Mouse (Mus musculus) retina, embryonic 14.5 days (tissue): ENCODE data around the gene Larp4b.
"Not testable (repeated sequence)": the region's sequence is repeated elsewhere in the genome, so short reads cannot be mapped to it uniquely, and the experiment has no call there.

Source experiments
- DNase-seq: peaks from one replicate; pipeline ENCODE4 v3.0.0-alpha.2; 2015; ENCODE audit warnings: low spot score

Larp4b gene

GRCm38 (mm10) chr13:9093316-9094155 is at the start of gene Larp4b:
Gene Larp4b, plus strand, starts transcription at chr13:9093881.
- DNase-seq = peak; percentile 96

DNA sequence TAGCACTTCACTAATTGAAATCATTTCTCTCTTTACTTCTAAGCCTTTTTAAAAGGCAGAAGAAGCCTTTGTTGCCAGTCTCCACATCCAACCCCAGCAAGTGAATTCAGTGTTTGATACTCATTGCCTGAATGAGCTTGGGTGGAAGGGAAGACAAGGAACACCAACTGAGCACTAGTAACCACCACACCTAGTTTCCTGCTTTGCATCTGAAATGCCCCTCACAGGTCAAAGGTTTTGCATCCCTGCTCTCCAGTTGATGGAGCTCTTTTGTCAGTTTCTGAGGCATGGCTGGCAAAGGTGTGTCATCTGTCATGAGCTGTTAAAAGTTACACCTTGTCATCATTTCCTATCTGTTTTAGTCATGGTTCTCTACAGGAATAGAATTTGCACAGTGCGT is 49.0 kb upstream of the Larp4b start:
- no peak for DNase-seq

DNA sequence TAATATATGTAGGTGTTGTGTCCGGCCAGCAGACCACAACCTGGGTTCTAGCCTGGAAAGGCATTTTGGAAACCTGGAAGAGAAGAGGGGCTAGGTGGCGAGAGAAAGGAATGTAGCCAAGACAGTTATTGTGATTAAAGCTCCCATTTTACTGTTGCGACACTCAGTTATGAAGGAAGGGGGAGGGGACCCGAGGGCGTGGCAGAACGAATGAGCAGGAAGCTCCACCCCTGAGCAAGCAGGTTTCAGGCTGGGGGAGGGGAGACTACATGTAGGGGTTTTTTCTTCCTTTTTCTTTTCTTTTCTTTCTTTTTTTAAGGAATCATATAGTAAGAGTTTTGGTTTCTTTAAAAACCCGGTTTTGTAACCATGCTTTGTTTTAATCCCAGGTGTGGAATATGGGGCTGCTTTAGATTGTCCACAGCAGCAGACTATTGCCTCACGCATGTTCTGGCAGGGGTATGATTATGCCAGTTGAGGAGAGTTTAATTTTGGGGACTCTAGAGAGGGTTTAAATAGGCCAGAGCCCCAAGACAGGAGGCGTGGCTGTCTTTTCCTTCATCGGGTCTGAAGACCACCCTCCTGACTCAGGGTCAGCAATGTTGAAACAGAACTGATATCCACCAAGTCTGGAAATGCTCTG is 41.5 kb upstream of the Larp4b start:
- DNase-seq = not testable (repeated sequence)

- DNase-seq = no peak
Measured at GRCm38 (mm10) chr13:9057277-9057676, 36.4 kb upstream of the Larp4b start.

DNA sequence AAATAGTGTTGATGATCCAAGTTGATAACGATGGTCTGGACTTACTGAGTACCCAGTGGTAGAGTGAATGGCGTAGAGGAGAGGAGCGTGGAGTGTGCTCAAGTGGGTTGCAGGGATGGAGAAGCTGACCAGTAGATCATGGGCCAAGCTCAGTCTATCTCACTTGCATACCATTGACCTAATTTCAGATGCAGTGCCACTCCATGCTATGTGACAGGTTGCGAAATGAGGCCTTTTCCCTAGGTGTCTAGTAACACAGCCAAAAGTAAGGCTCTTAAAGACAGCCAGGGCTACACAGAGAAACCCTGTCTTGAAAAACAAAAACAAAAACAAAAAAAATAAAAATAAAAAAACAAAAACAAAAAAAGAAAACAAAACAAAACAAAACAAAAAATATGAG is 35.0 kb upstream of the Larp4b start:
- no peak for DNase-seq

- no peak for DNase-seq
Measured at GRCm38 (mm10) chr13:9061394-9061793, 32.3 kb upstream of the Larp4b start.

- no peak for DNase-seq
Measured at GRCm38 (mm10) chr13:9064196-9064595, 29.5 kb upstream of the Larp4b start.

- no peak for DNase-seq
Measured at GRCm38 (mm10) chr13:9066107-9066506, 27.6 kb upstream of the Larp4b start.

GRCm38 (mm10) chr13:9071008-9071407 is 22.7 kb upstream of the Larp4b start:
- no peak for DNase-seq

- DNase-seq = no peak
Measured at GRCm38 (mm10) chr13:9073818-9074217, 19.9 kb upstream of the Larp4b start.

GRCm38 (mm10) chr13:9075825-9076592 is 17.7 kb upstream of the Larp4b start:
- DNase-seq = no peak

DNA sequence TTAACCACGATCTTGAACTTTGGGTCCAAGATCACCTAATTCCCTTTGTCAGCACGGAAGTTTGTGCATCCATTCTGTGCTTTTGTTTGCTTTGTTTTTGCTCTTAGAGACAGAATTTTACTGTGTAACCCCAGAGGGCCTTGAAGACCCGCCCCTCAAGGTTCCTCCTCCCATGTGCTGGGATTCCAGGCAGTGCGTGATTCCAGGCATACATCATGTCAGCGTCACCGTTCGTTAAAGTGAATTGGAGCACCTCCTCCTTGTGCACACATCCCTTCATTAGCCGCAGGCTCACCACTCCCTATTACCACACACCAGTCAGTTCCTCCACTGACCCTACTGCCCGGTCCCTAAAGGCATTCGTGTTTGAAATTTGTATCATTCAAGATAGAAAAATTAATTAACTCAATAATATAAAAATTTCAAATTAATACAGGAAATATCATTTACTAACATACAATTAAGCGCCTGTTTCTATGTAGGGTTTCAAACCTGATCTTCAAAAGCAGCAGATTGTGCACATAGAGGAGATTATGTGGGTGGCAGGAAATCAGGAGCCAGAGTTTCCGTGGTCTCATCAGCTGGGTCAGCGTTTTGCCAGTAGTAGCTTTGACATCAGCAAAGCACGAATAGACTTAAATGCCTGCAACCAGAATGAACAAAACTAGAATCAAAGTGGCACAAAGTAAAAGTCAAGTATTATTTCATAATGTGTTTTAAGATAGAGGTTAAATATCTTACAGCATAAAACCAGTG is 11.4 kb upstream of the Larp4b start:
- DNase-seq = no peak

- DNase-seq = peak; percentile 60
Measured at GRCm38 (mm10) chr13:9094186-9094980, 702 bp downstream of the Larp4b start.

DNA sequence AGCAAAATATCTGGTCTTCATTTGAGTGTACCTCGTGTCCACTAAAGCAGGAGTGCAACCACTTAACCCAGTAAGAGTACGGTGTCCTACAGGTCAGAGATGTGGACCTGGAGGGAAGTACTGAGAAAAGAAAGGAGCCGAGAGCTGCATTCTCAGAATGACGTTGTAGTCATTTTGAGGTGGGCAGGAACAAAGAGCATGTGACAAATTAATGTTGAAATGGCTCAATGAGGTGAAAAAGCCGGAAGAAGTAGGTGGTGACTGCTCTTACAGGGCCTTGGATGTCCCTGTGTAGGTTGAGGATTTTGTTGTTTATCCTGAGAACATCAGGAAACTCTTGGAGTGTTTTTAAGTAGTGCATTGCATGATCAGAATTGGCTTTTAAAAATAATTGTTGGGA is 5.6 kb downstream of the Larp4b start:
- peak; percentile 39 for DNase-seq

GRCm38 (mm10) chr13:9100517-9100916 is 6.8 kb downstream of the Larp4b start:
- DNase-seq = no peak

GRCm38 (mm10) chr13:9106246-9106645 is 12.6 kb downstream of the Larp4b start:
- DNase-seq = no peak

DNA sequence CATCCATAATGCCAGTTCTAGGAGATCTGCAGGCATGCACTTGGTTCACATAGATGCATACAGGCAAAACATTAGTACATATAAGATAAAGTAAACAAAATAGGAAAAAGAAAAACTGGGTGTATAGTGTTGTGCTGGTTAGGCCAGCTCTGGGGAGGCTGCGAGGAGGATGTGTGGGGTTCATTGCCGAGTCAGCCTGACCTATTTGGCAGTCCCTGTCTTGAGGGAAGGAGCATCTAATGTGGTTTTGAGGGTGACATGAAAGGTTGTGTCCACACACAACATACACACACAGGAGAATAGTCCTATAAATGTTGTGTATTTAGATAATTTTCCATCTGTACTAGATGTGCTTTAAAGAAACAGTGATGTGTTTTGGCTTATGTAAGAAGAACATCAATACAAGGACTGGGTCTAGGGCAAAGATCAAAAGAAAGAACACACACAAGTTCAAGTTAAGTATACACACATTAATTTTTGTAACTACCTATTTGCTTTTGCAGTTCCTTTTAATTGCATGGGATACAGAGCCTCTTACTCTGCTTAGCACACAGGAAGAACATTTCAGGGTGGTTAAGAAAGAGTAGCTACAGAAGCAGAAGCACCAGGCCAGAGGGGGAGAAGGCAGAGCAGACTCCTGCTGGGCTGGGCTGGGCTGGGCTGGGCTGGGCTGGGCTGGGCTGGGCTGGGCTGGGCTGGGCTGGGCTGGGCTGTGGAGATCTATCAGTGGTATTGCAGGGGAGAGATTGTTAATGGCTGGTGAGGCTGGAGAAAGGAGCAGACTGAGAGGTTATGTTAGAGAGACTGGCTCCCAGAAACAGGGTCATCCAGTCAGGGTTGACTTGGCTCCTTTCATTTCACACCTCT is 13.5 kb downstream of the Larp4b start:
- DNase-seq = no peak

GRCm38 (mm10) chr13:9113735-9114134 is 20.1 kb downstream of the Larp4b start:
- no peak for DNase-seq

DNA sequence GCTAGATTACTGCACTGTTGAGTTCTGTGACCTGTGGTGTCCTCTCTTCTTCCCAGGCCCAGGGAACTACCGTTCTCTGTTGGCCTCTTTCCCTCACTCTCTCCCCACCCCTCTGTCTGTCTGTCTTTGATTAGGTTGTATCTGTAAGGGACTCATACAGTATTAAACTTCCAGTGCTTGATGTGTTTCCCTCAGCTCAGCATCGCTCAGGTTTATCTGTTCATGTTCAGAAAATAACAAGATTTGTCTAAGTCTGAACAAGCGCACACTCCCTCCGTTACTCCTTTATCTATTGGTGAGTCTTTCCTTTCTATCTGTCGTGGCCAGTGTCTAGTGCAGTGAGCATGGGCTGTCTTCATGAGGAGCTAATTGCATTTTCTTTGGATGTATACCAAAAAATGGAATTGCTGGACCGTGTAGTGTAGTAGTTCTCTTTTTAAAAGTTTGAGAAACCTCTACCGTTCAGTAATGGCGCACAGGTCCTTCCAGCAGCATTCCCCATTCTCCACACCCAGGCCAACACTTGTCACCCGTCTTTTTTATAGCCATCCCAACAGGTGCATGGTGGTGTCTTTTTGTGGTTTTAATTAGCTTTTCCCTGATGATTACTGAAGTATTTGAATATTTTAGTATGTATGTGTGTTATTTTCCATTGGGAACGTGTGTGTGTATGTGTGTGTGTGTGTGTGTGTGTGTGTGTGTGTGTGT is 27.3 kb downstream of the Larp4b start:
- DNase-seq = no peak

DNA sequence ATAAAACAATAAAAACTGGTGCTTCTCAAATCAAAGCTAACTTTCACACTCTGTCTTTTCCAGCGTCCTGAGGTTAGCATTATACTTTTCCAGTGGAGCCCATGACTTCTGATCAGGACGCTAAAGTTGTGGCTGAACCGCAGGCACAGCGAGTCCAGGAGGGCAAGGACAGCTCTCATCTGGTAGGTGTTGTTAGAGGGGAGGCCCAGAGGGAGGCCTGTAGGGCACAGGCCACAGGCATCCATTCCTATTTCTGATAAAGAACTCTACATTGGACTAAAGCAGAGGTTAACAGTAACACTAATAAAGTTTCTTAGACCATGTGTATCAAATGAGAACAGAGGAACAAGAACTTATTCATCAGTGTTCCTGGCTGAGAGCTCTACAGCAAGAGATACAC is 28.4 kb downstream of the Larp4b start:
- DNase-seq = no peak
